Mouse (Mus musculus) hindbrain, postnatal 0 days (tissue): Measurements from ENCODE around the gene Mogs. TPM values are rescaled to one million over a fixed set of nuclear protein-coding genes. Genes with fewer than 3 reads are reported as not detected.

Source experiments
- ATAC-seq: fragments of 200-750 bp; cut with Nextera tagmentation; 2 replicates; pipeline ENCODE4 v1.8.0; 2017; ENCODE audit warnings: mild to moderate bottlenecking, moderate TSS enrichment, moderate library complexity
- DNase-seq: peaks from one replicate; pipeline ENCODE4 v3.0.0-alpha.2; 2015; ENCODE audit warnings: low spot score
- H3K27ac ChIP-seq: fragments of 300-500 bp; sonication (generic); 2 replicates; pipeline ENCODE4 v1.5.1; 2014; ENCODE audit warnings: mild to moderate bottlenecking
- H3K27me3 ChIP-seq: fragments of 300-500 bp; sonication (generic); 2 replicates; pipeline ENCODE4 v1.6.1; 2014; ENCODE audit warnings: low read length, mixed read lengths; ENCODE audit not compliant: insufficient read depth
- H3K36me3 ChIP-seq: fragments of 300-500 bp; sonication (generic); 2 replicates; pipeline ENCODE4 v1.6.1; 2014; ENCODE audit warnings: low read length, mixed read lengths; ENCODE audit not compliant: insufficient read depth
- H3K4me1 ChIP-seq: fragments of 300-500 bp; sonication (generic); 2 replicates; pipeline ENCODE4 v1.6.1; 2014; ENCODE audit warnings: antibody characterized with exemption, low read length, mixed read lengths; ENCODE audit not compliant: insufficient read depth
- H3K4me2 ChIP-seq: fragments of 300-500 bp; sonication (generic); 2 replicates; pipeline ENCODE4 v1.6.1; 2014; ENCODE audit warnings: low read depth, mild to moderate bottlenecking, low read length, moderate library complexity, mixed read lengths
- H3K4me3 ChIP-seq: fragments of 300-500 bp; sonication (generic); 2 replicates; pipeline ENCODE4 v1.5.1; 2014; ENCODE audit warnings: low read length
- H3K9ac ChIP-seq: fragments of 300-500 bp; sonication (generic); replicated peaks from 2 replicates; pipeline ENCODE4 v1.6.1; 2014; ENCODE audit warnings: mild to moderate bottlenecking, low read length, moderate library complexity, mixed read lengths
- H3K9me3 ChIP-seq: fragments of 300-500 bp; sonication (generic); 2 replicates; pipeline ENCODE4 v1.6.1; 2016; ENCODE audit warnings: low read length, mixed read lengths
- CTCF ChIP-seq: IDR thresholded peaks from 2 replicates; pipeline ENCODE4 v1.5.1; 2016; ENCODE audit warnings: antibody characterized with exemption, control low read depth, low read depth
- WGBS: fragments of 180-500 bp; shearing (Covaris S2); extraction: QIAGEN DNeasy Blood & Tissue Kit; methylation state at CpG from one replicate; pipeline ENCODE4 v1.1.7; 2014; 5-methylcytosine and 5-hydroxymethylcytosine counted together
- polyA plus RNA-seq: library from polyadenylated mRNA; unstranded; fragments of >200 nt; fragmentation: Nextera tagmentation; extraction: Ambion mirVana; gene quantifications from 2 replicates; pipeline ENCODE4 v1.2.1, GENCODE M21; 2015
- total RNA-seq: library from RNA; depleted of rRNA; stranded (reverse); fragments of >200 nt; gene quantifications from 2 replicates; pipeline ENCODE4 v1.2.3, GENCODE M21; 2014

The Mogs gene
- total and polyA plus RNA-seq, 2 experiments from 2014 or later = 21.1 to 48.5 TPM

GRCm38 (mm10) chr6:83104158-83104557 lies 11.1 kb upstream of the Mogs start:
- H3K4me3 ChIP-seq = no peak overlapping the region
- TF ChIP-seq CTCF = no peak
- 45% methylated on average over 4 of the region's 4 CpGs for WGBS
- no peak overlapping the region for H3K9ac ChIP-seq
- ATAC-seq (no peak), DNase-seq (no peak)
- no peak overlapping the region for H3K27ac ChIP-seq
- H3K27me3 ChIP-seq = no peaks in the 10 kb centered on the region
- H3K4me2 ChIP-seq = no peak overlapping the region
- H3K9me3 ChIP-seq = no peaks in the 10 kb centered on the region
- peaks cover 23% of the 10 kb centered on the region for H3K4me1 ChIP-seq
- peaks cover 7% of the 10 kb centered on the region; the same call in 1 of the 2 replicates for H3K36me3 ChIP-seq

GRCm38 (mm10) chr6:83107566-83108400 lies 7.5 kb upstream of the Mogs start:
- H3K36me3 ChIP-seq = peaks cover 7% of the 10 kb centered on the region; the same call in 1 of the 2 replicates
- H3K27me3 ChIP-seq = no peaks in the 10 kb centered on the region
- TF ChIP-seq CTCF = peak; percentile 83
- DNase-seq = peak; percentile 82
- peak overlapping the region; percentile 96 for H3K4me2 ChIP-seq
- WGBS = 33% methylated on average over 13 of the region's 13 CpGs
- peaks cover 26% of the 10 kb centered on the region for H3K4me1 ChIP-seq
- peak overlapping the region; percentile 78 for H3K9ac ChIP-seq
- H3K9me3 ChIP-seq = no peaks in the 10 kb centered on the region
- peak; percentile 41; the same call in 1 of the 2 replicates for ATAC-seq
- H3K4me3 ChIP-seq = no peak overlapping the region
- H3K27ac ChIP-seq = peak overlapping the region; percentile 91; the same call in 1 of the 2 replicates

- Histone ChIP-seq H3K9me3 (no peaks in the 10 kb centered on the region), H3K4me1 (peaks cover 18% of the 10 kb centered on the region), H3K9ac (peak within 1 kb of the TSS; percentile 78), H3K4me3 (peak within 1 kb of the TSS; percentile 69), H3K27me3 (no peaks in the 10 kb centered on the region), H3K27ac (peak within 1 kb of the TSS; percentile 91), H3K4me2 (peak within 1 kb of the TSS; percentile 96), H3K36me3 (peaks cover 7% of the 10 kb centered on the region; the same call in 1 of the 2 replicates)
- under 1% methylated on average over 76 of the region's 76 CpGs for WGBS
- DNase-seq (peak; percentile 91), ATAC-seq (peak; percentile 93)
- TF ChIP-seq CTCF = no peak
These were observed 6.3 kb upstream of the Mogs start, which contains the start of gene Mrpl53 for GRCm38 (mm10) chr6:83108762-83109668. TSS of gene Mrpl53 (plus strand) at chr6:83109040.

GRCm38 (mm10) chr6:83111510-83112136 lies 3.7 kb upstream of the Mogs start:
- Histone ChIP-seq H3K4me1 (peaks cover 25% of the 10 kb centered on the region), H3K9ac (no peak overlapping the region), H3K4me3 (no peak overlapping the region), H3K36me3 (0 out of 2 replicates have a peak, but pooled peaks cover 5% of the 10 kb centered on the region), H3K9me3 (no peaks in the 10 kb centered on the region), H3K27me3 (no peaks in the 10 kb centered on the region), H3K4me2 (no peak overlapping the region), H3K27ac (no peak overlapping the region)
- no peak for ATAC-seq
- no peak for TF ChIP-seq CTCF
- 89% methylated on average over 4 of the region's 4 CpGs for WGBS
- no peak for DNase-seq

- H3K4me2 ChIP-seq = peak overlapping the region; percentile 95
- no peaks in the 10 kb centered on the region for H3K9me3 ChIP-seq
- DNase-seq (no peak), ATAC-seq (peak; percentile 70)
- H3K36me3 ChIP-seq = 0 out of 2 replicates have a peak, but pooled peaks cover 9% of the 10 kb centered on the region
- H3K9ac ChIP-seq = peak overlapping the region; percentile 84
- H3K4me1 ChIP-seq = peaks cover 18% of the 10 kb centered on the region
- peak overlapping the region; percentile 81 for H3K4me3 ChIP-seq
- WGBS = 2% methylated on average over 42 of the region's 48 CpGs
- no peaks in the 10 kb centered on the region for H3K27me3 ChIP-seq
- peak overlapping the region; percentile 78 for H3K27ac ChIP-seq
- no peak for TF ChIP-seq CTCF
These were observed 531 bp downstream of the Mogs start for GRCm38 (mm10) chr6:83115682-83116372.
